Comparison of ENCODE assay signal across 15 mouse cellular contexts in the genomic region with DNA sequence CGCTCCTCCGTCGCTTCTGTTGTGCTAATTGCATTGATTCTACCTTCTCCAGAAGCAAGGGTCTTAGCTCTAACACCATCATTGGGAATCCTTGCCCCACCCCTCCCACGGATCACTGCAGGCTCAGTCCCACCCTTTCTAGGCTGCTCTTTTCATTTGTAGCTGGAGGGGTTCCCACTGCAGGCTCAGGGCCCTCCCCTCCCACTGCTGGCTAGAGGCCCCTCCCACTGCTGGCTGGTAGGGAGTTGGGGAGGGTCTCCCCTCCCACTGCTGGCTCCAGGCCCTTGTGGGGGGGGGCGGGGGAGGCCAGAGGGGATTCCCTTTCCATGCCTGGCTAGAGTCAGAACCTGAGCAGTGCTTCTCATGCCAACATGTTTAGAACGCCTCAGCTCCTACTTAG.
DNase-seq lines count a peak whose midpoint lies in the region; ATAC-seq and TF ChIP-seq lines count a peak whose summit lies in the region.
"Had no signal": no experiment of that assay in that cellular context is flagged by ENCODE, and none has a peak within 500 bp of the region (broad histone marks: within the 10 kb centered on the region; RNA-seq: fewer than 3 reads in every experiment).

No protein-coding gene starts in this region.

- no peak overlapping the region for H3K27ac ChIP-seq in cerebellum, adult 2 months (ENCODE audit: insufficient read depth, low read length)
- H3K27ac ChIP-seq in kidney, embryonic 15.5 days, result no peak overlapping the region
- H3K27ac ChIP-seq: embryonic facial prominence, embryonic 13.5 days; heart, embryonic 15.5 days; left cerebral cortex, adult 2 months; liver, embryonic 13.5 days had no signal

- H3K4me1 ChIP-seq in cerebellum, adult 2 months (ENCODE audit: control insufficient read depth, insufficient read depth, low read length), result no peaks in the 10 kb centered on the region
- H3K4me1 ChIP-seq in kidney, embryonic 15.5 days, result peaks cover 10% of the 10 kb centered on the region
- H3K4me1 ChIP-seq: liver, embryonic 13.5 days had no signal

- WGBS in cerebellum, adult 2 months, result 22% methylated on average over 6 of the region's 6 CpGs
- WGBS in kidney, embryonic 15.5 days, result 28% methylated on average over 6 of the region's 6 CpGs

- H3K4me2 ChIP-seq in kidney, embryonic 15.5 days, result no peak overlapping the region
- H3K4me2 ChIP-seq: embryonic facial prominence, embryonic 13.5 days; heart, embryonic 15.5 days; liver, embryonic 13.5 days had no signal

- H3K9ac ChIP-seq in kidney, embryonic 15.5 days, result no peak overlapping the region
- H3K9ac ChIP-seq: embryonic facial prominence, embryonic 13.5 days; heart, embryonic 15.5 days; liver, embryonic 13.5 days had no signal

- no peaks in the 10 kb centered on the region for H3K27me3 ChIP-seq in cerebellum, adult 2 months (ENCODE audit: control insufficient read depth, insufficient read depth, low read length)
- H3K27me3 ChIP-seq in kidney, embryonic 15.5 days, result no peaks in the 10 kb centered on the region
- H3K27me3 ChIP-seq: embryonic facial prominence, embryonic 13.5 days; heart, embryonic 15.5 days; liver, embryonic 13.5 days had no signal

- H3K36me3 ChIP-seq in kidney, embryonic 15.5 days, result no peaks in the 10 kb centered on the region
- H3K36me3 ChIP-seq: embryonic facial prominence, embryonic 13.5 days; heart, embryonic 15.5 days; liver, embryonic 13.5 days had no signal

- peak; percentile 75; the same call in 1 of the 2 replicates for ATAC-seq in kidney, embryonic 15.5 days (replicated peaks; ENCODE audit: low FRiP score)

- TF ChIP-seq CTCF in cerebellum, adult 2 months (IDR thresholded peaks at IDR 0.05; ENCODE audit: borderline replicate concordance, insufficient read depth, low read depth, low read length), result no peak

- no peak for TF ChIP-seq POLR2A in cerebellum, adult 2 months (IDR thresholded peaks at IDR 0.05; ENCODE audit: borderline replicate concordance, insufficient read depth, low read length)

- DNase-seq in cerebellum, postnatal 10 days, result peak; percentile 27 to 60
- DNase-seq in cerebellum, adult 2 months, result no peak
- no peak for DNase-seq in kidney, postnatal 10 days
- peak; percentile 45 for DNase-seq in retina, postnatal 1 day
- DNase-seq in retina, embryonic 14.5 days (ENCODE audit: low spot score), result no peak
- no peak for DNase-seq in right cerebral cortex, postnatal 14 days
- no peak for DNase-seq in frontal cortex, postnatal 10 days (ENCODE audit: low spot score in 2 of 2)
- DNase-seq: adrenal gland, postnatal 10 days; cerebellum, postnatal 25 days; liver, embryonic 13.5 days; lung, postnatal 10 days had no signal

- no peaks in the 10 kb centered on the region for H3K9me3 ChIP-seq in kidney, embryonic 15.5 days (replicated peaks)
- H3K9me3 ChIP-seq: embryonic facial prominence, embryonic 13.5 days; heart, embryonic 15.5 days; liver, embryonic 13.5 days had no signal

- H3K4me3 ChIP-seq in cerebellum, adult 2 months (replicated peaks; ENCODE audit: insufficient read depth, low read depth, low read length), result no peak overlapping the region
- no peak overlapping the region for H3K4me3 ChIP-seq in kidney, embryonic 15.5 days (replicated peaks)
- H3K4me3 ChIP-seq: embryonic facial prominence, embryonic 13.5 days; heart, embryonic 15.5 days; left cerebral cortex, adult 2 months; liver, embryonic 13.5 days had no signal

Comparison
In these comparisons a context has a peak if more than half of its experiments do, and no peak if none do; other contexts are left out.
1. DNase-seq: peak in cerebellum, postnatal 10 days (2 of 2) and retina, postnatal 1 day (single experiment); none in cerebellum, adult 2 months (0 of 2), kidney, postnatal 10 days (single experiment), retina, embryonic 14.5 days (single experiment), right cerebral cortex, postnatal 14 days (single experiment) and frontal cortex, postnatal 10 days (0 of 2).